Mouse (Mus musculus) adrenal gland, postnatal 36 days (tissue): Measurements from ENCODE around the gene Lamtor3. TPM values are rescaled to one million over a fixed set of nuclear protein-coding genes. Genes with fewer than 3 reads are reported as not detected.
A peak's percentile ranks its signal among the peaks of the same experiment; 100 is the strongest.
"Not testable (repeated sequence)": the region's sequence is repeated elsewhere in the genome, so short reads cannot be mapped to it uniquely, and the experiment has no call there.

ENCODE experiments used
- DNase-seq, 2 experiments: peaks; one replicate each; pipeline ENCODE4 v3.0.0; 2021; ENCODE audit warnings: mixed read lengths in 1 of 2
- total RNA-seq, 2 experiments: library from RNA; stranded (reverse); gene quantifications; 2 replicates each; pipeline ENCODE4 v1.2.3; 2021

Gene Lamtor3
- total RNA-seq, 2 experiments from 2014 or later, result 74.6 to 80.6 TPM

- peak; percentile 31 to 53 for DNase-seq
These were observed 43.6 kb downstream of the Lamtor3 start for GRCm38 (mm10) chr3:137961736-137962385.

GRCm38 (mm10) chr3:137963508-137963907 lies 45.2 kb downstream of the Lamtor3 start:
- no peak for DNase-seq

GRCm38 (mm10) chr3:137964014-137964413 lies 45.7 kb downstream of the Lamtor3 start:
- DNase-seq, result not testable (repeated sequence)

GRCm38 (mm10) chr3:137968105-137968819 lies 50.0 kb downstream of the Lamtor3 start:
- DNase-seq, result no peak

GRCm38 (mm10) chr3:137968820-137969486 lies 50.6 kb downstream of the Lamtor3 start:
- no peak for DNase-seq

- DNase-seq, result peak; percentile 28 to 43
These were observed 51.6 kb downstream of the Lamtor3 start for GRCm38 (mm10) chr3:137969951-137970350.

GRCm38 (mm10) chr3:137972224-137972623 lies 53.9 kb downstream of the Lamtor3 start:
- DNase-seq, result no peak

GRCm38 (mm10) chr3:137972989-137973388 lies 54.7 kb downstream of the Lamtor3 start:
- no peak for DNase-seq

GRCm38 (mm10) chr3:137974306-137974705 lies 56.0 kb downstream of the Lamtor3 start:
- no peak for DNase-seq

GRCm38 (mm10) chr3:137975435-137975834 lies 57.1 kb downstream of the Lamtor3 start:
- no peak for DNase-seq

GRCm38 (mm10) chr3:137975856-137976423 lies 57.6 kb downstream of the Lamtor3 start:
- no peak for DNase-seq

GRCm38 (mm10) chr3:137976943-137977628 lies 58.8 kb downstream of the Lamtor3 start:
- DNase-seq, result no peak

- no peak for DNase-seq
These were observed 59.3 kb downstream of the Lamtor3 start for GRCm38 (mm10) chr3:137977629-137978041.

- no peak for DNase-seq
These were observed 59.9 kb downstream of the Lamtor3 start for GRCm38 (mm10) chr3:137978233-137978632.

Other genes with a start within 250 kb of the Lamtor3 start
- gene Gm21962, start 247.0 kb upstream of the Lamtor3 start, total RNA-seq, result not detected
- gene H2afz, start 54.0 kb upstream of the Lamtor3 start, total RNA-seq, result 100 to 1,000 TPM; 149 to 188 TPM
- gene Dnajb14, start 50.8 kb upstream of the Lamtor3 start, total RNA-seq, result 10 to 100 TPM; 20.6 to 21.1 TPM
- 1 to 10 TPM; 3.5 to 6.9 TPM for gene Dapp1, start 63.0 kb downstream of the Lamtor3 start, total RNA-seq
- gene 1110002E22Rik, start 146.5 kb downstream of the Lamtor3 start, total RNA-seq, result under 1 TPM in 1 of 2 experiments, not detected in 1; 0.10 TPM
- gene Gm5105, start 148.9 kb downstream of the Lamtor3 start, total RNA-seq, result not detected
- gene Trmt10a, start 224.9 kb downstream of the Lamtor3 start, total RNA-seq, result 10 to 100 TPM; 12.9 to 13.1 TPM
- 10 to 100 TPM in 1 of 2 experiments, 1 to 10 TPM in 1; 6.5 to 15.9 TPM for gene Mttp, start 226.5 kb downstream of the Lamtor3 start, total RNA-seq